Mouse (Mus musculus) c-Kit-positive CD71-positive TER-119-positive erythroid progenitor cells, embryonic 14.5 days (primary cell): ENCODE data around the gene Zfp970.
"Not testable (repeated sequence)": the region's sequence is repeated elsewhere in the genome, so short reads cannot be mapped to it uniquely, and the experiment has no call there.

Experiments
- DNase-seq: peaks from one replicate; pipeline ENCODE4 v3.0.0-alpha.2; 2013; ENCODE audit warnings: low spot score

The Zfp970 gene

DNA sequence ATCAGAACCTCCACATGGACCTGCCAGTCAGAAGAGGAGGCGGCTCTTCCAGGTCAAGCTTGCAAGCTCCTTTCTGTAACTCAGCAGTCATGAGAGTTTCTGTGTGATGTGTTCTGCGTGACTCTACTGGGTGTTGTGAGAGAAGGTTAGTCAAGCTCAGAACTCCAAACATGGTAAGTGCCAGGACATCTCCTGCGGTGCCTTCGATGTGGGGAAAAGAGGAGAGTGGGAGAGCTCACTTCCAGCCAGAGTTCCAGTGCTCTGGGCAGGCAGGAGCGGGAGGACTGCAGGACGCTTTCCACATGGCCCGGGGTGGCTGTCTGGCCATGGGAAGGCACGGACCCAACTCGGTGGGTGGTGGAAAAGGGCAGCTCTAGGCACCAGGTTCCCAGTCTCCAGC is at the start of gene Zfp970:
Zfp970 (plus strand) TSS at position 58 of the 400 bp plus-strand sequence.
- peak; percentile 9 for DNase-seq

DNA sequence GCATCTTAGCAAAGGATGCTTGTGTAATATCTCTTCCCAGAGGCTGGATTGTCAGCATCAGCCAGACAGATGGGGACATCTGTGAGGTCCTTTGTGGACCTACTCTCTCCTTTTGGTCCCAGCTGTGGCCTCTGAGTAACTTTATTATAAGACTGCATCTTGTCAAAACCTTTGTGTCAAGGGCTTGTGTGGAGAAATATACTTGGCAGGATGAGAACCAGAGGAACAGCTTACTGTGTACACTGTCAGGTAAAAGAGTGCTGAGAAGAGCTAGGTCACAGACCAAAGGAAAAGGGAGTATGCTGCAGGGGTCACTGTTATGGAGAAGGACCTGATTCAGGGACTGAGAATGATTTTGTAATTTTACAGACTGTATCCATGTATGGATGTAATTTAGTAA is 3.7 kb downstream of the Zfp970 start:
- DNase-seq: not testable (repeated sequence)

DNA sequence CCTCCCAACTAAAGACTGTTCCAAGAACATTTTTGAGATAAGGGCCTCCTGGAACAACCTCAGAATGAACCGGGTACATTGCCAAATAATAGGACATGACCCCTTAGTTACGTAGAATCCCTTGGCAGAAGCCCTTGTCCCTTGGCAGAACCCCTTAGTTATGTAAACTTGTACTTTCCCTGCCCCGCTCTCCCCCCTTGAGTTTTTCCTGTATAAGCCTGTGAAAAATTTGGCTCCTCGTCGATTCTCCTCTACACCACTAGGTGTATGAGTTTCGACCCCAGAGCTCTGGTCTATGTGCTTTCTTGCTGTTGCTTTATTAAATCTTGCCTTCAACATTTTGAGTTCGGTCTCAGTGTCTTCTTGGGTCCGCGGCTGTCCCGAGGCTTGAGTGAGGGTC is 7.7 kb downstream of the Zfp970 start:
- DNase-seq: not testable (repeated sequence)

DNA sequence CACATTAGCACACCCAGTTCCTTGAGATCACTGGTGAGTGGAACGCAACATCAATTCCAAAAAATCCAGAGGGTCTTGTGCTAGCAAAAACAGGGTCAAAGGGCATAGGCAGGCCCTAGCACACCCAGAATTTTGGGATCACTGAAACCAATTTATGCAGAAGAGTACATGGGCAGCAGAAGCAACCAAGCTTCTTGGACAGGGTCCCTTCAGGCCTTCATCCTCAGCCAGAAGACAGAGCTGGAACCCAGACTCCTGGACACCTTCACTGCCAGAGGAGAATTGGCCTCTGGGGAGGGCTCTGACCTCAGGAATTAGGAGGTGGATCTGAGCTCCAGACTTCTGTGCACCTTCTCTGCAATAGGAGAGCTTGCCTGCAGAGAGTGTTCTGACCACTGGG is 17.4 kb downstream of the Zfp970 start:
- not testable (repeated sequence) for DNase-seq

DNA sequence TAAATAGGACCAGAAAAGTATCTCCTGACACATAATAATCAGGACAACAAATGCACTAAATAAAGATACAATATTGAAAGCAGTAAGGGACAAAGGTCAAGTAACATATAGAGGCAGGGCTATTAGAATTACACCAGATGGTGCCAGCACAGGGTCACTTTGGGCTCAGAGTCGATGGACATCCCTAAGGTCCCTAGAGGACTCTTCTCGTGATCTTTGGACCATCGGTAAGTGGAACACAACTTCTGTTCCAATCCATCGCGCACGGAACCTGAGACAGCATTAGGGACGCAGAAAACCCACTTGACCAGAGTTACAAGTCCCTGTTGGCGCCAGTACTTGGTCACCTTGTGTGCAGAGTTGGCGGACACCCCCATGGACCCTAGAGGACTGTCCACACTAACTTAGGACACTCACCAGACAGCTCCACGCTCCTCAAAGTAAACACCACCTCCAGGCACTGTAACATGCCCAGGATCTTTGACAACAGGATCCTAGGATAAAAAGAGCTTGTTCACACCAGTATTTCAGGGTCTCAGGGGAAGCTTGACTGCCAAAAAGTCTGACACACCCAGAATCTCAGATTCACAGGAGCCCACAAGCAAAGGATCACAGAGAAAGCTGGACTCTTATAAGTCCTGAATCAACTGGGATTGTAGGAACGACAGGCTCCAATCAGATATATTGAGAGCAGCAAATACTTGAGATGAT is 18.9 kb downstream of the Zfp970 start:
- DNase-seq: not testable (repeated sequence)

DNA sequence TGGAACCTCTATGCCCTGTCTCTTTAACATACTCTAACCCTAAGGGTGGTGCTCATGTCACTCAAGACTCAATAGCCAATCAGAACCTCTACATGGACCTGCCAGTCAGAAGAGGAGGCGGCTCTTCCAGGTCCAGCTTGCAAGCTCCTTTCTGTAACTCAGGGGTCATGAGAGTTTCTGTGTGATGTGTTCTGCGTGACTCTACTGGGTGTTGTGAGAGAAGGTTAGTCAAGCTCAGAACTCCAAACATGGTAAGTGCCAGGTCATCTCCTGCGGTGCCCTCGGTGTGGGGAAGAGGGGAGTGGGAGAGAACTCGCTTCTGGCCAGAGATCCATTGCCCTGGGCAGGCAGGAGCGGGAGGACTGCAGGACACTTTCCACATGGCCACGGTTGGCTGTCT is 33.5 kb downstream of the Zfp970 start, which contains the start of gene Gm14403:
Gm14403 (plus strand) TSS at position 149 of the 400 bp plus-strand sequence.
- DNase-seq: not testable (repeated sequence)

DNA sequence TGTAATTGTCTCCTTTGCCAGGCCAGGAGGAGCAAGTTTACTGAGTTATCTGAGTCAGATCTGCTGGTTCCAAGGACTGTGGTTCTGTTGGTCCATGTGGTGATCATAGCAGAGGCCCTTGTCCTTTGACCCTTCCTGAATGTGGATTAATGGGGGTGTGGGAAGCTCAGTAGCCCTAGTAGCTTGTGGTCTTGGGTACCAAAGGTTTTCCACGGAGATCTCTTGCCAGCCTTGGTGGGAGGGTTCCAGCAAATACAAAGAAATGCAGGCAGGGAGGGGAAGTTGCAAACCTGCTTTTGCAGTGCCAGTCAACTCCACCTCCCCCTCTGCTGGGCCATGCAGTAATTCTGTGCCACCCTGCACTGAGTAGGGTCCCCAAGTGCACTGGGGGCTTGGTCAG is 34.6 kb downstream of the Zfp970 start:
- not testable (repeated sequence) for DNase-seq

DNA sequence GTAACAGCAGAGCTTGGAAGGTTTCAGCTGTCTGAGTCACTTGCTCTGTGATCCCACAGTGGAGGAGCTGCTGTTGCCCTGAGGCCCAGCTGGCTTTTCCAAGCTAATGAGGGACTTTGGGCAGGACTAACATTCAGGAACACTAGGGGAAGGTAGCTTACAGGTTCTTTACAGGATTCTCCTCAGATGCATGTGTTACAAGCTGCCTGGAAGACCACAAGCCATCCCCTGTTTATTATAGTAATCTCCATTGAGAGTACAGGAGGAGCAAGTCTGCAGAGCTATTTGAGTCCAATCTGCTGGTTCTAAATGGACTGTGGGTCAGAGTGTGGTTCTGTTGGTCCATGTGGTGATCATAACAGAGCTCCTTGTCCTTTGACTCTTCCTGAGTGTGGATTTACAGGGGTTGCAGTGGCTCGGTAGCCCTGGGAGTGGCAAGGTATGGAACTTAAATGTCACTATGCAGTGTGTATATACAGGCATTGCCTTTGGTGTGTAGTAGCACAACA is 40.7 kb downstream of the Zfp970 start:
- not testable (repeated sequence) for DNase-seq

DNA sequence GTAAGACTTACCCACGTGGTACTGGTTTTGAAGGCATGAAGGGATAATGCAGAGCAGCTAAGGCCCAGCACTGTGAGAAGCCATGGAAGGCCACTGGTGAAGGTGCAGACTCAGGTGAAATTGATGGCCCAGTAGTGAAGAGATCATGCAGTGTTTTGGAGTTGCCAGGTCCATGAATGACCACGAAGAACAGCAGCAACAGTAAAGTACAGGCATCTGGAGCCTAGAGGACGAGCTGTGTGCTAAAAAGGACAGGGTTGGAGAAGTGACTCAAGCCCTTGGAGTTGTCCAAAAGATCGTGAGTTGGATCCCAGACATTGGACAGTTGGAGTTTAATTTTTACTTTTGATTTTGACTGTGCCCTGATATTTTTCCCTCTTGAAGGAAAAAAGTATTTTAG is 46.8 kb downstream of the Zfp970 start:
- not testable (repeated sequence) for DNase-seq

DNA sequence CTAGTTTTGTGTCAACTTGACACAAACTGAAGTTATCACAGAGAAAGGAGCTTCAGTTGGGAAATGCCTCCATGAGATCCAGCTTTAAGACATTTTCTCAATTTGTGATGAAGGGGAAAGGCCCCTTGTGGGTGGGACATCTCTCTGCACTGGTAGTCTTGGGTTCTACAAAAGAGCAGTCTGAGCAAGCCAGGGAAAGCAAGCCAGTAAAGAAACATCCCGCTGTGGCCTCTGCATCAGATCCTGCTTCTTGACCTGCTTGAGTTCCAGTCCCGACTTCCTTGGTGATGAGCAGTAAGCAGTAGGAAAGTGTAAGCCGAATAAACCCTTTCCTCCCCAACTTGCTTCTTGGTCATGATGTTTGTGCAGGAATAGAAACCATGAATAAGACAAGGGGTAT is 47.4 kb downstream of the Zfp970 start:
- not testable (repeated sequence) for DNase-seq

DNA sequence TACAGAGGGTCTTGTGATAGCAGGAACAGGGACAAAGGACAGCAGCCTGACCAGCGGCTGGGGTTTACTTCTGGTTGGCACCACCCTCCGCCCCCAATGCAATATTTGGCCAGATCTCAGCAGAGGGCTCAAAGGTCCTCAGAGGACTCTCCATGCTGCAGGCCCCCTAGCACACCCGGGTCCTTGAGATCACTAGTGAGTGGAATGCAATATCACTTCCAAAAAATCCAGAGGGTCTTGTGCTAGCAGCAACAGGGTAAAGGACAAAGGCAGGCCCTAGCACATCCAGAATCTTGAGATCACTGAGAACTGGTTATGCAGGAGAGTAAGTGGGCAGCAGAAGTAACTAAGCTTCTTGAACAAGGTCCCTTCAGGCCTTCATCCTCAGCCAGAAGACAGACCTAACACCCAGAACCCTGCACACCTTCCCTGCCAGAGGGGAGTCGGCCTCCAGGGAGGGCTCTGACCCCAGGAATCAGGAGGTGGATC is 49.5 kb downstream of the Zfp970 start:
- not testable (repeated sequence) for DNase-seq

DNA sequence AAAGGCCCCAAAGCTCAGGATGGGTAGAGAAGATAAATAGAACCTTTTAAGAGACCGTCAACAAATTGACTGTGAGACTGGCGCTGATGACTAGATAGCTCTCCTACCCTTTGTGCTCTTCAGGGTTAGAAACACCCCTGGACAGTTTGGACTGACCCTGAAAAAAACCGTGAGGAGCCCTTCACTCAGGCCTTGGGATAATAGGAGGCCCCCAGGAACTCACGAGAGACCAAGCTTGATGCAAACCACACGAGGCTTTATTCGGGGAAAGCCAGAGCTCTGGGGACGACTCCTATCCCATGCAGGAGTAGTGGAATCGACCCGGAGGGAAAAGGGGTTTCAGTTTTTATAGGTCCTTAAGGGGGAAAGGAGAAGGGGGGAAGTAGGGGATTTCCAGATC is 53.2 kb downstream of the Zfp970 start:
- not testable (repeated sequence) for DNase-seq

DNA sequence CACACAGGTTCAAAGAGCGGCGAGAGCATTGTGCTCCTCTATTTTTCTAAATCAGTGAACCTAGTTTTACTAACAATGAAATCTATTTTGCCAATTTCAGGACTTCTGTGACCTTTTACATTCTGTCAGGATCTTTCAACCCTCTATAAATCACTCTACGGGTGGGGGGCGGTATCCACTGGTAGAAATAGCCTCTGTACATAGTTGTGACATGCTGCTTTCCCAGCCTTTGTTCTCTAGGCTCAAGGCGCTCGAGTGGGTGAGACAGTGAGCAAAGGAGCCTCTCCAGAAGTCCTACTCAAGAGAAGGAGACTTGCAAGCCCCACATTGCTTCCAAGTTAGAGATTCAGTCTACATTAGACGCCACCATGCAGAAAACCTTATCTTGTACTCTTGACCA is 53.8 kb downstream of the Zfp970 start:
- not testable (repeated sequence) for DNase-seq

DNA sequence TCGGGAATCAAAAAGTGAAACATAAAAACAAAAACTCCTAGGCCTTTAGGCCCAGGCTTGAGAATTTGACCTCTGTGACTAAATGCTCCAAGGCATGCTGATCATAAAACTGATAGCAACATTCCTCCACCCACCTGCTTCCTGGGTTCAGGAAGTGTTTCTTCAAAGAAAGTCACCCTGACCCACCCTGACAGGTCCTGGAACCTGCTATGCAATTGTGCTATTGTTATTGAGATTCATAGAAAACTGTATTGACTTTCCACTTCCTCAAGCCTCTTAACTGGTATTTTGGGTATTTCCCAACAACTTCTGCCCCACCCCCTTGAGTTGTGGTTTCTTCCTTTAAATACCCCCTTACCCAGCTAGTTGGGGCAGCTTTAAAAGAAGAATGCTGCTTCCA is 54.4 kb downstream of the Zfp970 start:
- DNase-seq: not testable (repeated sequence)

DNA sequence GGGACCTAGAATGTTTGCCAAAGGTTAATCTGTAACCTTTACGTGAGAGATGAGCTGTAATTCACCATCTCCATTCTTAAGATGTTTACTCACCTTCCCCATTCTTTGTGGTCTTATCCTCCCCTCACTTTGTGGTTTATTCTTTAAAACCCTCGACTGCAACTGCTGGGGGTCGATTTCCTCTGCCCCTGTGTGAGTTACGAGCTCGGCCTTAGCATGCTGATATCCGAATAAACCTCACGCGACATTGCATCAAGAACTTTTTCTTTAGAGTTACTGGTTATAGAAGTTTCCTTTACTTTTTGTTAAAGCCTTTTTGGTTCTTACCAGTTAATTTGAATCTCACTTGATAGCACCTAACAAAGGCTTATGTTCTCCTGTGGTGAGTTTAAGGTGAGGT is 55.5 kb downstream of the Zfp970 start:
- no peak for DNase-seq

DNA sequence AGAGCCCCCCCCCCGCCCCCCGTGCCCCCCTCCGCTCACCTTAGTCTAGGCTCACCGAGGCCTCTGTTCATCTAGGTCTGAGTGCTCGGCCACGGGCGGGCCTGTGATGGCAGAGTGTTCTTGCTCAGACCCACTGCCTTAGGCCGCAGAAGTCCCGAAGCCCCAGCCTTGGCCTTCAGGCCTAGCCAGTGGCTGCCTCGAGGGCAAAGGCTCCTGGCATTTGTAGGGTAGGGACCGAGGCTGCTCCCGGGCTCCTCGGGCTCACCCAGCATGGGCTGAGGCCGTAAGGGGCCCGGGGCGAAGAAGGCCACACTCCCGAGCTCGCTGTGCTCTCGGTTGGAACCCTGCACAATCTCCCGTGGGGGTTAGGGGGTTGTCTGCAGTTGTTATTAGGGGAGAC is 58.5 kb downstream of the Zfp970 start:
- no peak for DNase-seq

DNA sequence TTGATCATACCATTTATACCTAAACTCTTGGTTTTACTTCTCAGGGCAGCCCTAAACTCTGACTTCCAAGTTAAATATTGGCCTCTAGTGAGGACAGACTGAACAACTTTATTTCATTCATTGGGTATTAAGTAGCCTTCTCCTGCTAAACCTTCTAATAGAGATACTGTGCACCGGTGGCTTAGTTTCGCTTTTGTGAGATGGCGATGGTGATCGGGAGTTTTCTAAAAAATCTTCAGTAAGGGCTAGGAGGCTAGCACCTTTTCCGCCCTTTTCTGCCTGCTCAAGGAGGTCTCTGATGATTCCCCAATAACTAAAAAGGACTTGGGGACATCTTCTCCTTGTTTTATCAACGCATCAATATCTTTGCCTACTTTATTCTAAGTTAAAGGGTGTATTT is 59.1 kb downstream of the Zfp970 start:
- DNase-seq: not testable (repeated sequence)

DNA sequence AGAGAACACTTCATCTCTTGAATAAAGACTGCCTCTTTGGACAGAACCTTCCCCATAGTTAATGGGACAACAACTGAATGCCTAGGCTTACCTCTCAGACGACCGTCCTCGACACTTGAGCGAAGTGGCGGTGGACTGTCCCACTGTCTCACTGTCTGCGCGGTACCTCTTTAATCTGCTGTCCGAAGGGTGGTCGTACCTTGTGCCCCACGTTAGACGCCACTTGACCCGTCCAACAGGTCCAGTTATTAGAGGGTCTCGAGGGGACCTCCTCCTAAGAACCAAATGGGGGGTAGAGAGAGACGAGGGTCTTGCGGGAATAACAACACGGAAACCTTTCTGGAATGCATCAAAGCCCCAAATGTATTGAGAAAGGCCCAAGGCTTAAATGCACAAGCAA is 59.6 kb downstream of the Zfp970 start:
- not testable (repeated sequence) for DNase-seq
